Mouse (Mus musculus) heart, postnatal 10 days (tissue): Measurements from ENCODE around the gene Creb3l4. TPM values are rescaled to one million over a fixed set of nuclear protein-coding genes. Genes with fewer than 3 reads are reported as not detected.
"Not testable (repeated sequence)": the region's sequence is repeated elsewhere in the genome, so short reads cannot be mapped to it uniquely, and the experiment has no call there.

Experiments used
- DNase-seq, 2 experiments: peaks; one replicate each; pipeline ENCODE4 v3.0.0; 2021
- intact Hi-C: fragments of 180-260 bp; cut with DNase I; formaldehyde crosslinking; loops from one replicate; pipeline ENCODE4 v1.15.1; 2025
- total RNA-seq, 2 experiments: library from RNA; stranded (reverse); gene quantifications; 2 replicates each; pipeline ENCODE4 v1.2.3; 2021

Gene Creb3l4
- under 1 TPM; 0.26 to 0.45 TPM for total RNA-seq

GRCm38 (mm10) chr3:90242984-90243775 lies at the start of gene Creb3l4:
Gene Creb3l4, minus strand, starts transcription at chr3:90243512.
- peak; percentile 68 to 75 for DNase-seq
- intact Hi-C loops, result no loop called here

- DNase-seq, result peak; percentile 99
- intact Hi-C loops, result loop anchor here (1.0 kb wide), 1 partner anchor 27 kb away; the partner anchor contains the start of gene Dennd4b
Measured at GRCm38 (mm10) chr3:90292345-90293275, 49.3 kb upstream of the Creb3l4 start, which contains the start of gene Gatad2b. Gene Gatad2b, plus strand, starts transcription at chr3:90293178.

- intact Hi-C loops, result loop anchor here (1.0 to 2.0 kb wide), 2 partner anchors 27 to 81 kb away; partner anchors contain the start of gene Dennd4b
- DNase-seq, result no peak
Measured at GRCm38 (mm10) chr3:90291982-90292344, 48.7 kb upstream of the Creb3l4 start.

- intact Hi-C loops, result loop anchor here (2.0 kb wide), 1 partner anchor 82 kb away; no protein-coding TSS in a partner anchor
Measured at GRCm38 (mm10) chr3:90290602-90291001, 47.3 kb upstream of the Creb3l4 start.

DNA sequence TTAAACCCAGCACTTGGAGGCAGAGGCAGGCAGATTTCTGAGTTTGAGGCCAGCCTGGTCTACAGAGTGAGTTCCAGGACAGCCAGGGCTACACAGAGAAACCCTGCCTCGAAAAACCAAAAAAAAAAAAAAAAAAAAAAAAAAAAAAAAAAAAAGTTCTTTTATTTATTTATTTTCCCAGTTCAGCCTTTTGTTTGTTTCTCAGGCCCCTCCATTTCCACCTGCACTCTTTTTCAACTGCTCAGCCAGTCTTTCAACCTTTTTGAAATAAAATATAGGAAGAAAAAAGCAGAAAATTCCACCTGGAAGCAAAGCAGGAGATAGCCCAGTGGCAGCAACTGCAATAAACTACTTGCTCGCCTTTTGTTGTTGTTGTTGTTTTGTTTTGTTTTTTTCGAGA lies 46.1 kb upstream of the Creb3l4 start:
- intact Hi-C loops, DNase-seq: not testable (repeated sequence)

More at GRCm38 (mm10) chr3:90290602-90291001, 47.3 kb upstream of the Creb3l4 start:
- DNase-seq, result peak in 1 of 2 experiments; percentile 22

GRCm38 (mm10) chr3:90284150-90284549 lies 40.8 kb upstream of the Creb3l4 start:
- intact Hi-C loops, result no loop called here

DNA sequence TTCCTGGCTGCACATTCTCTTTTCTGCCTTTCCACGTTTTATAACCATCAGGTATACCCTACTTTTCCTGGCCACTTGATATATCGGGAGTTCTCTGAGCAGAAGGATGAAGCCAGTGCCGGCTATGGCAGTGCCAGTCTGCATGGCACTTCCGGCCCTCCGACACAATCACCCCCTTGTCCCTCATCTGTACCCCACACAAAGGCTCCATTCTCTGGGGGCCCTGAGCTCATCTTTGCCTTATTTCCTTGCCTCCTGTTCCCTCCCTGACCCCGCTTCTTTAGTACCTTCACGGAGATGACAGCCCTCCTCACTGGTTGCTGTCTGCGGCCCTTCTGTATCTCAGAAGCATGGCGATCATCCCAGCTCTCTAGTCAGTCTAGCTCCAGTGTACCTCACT lies 37.4 kb upstream of the Creb3l4 start:
- no peak for DNase-seq
- intact Hi-C loops, result no loop called here

More at GRCm38 (mm10) chr3:90284150-90284549, 40.8 kb upstream of the Creb3l4 start:
- DNase-seq, result no peak

DNA sequence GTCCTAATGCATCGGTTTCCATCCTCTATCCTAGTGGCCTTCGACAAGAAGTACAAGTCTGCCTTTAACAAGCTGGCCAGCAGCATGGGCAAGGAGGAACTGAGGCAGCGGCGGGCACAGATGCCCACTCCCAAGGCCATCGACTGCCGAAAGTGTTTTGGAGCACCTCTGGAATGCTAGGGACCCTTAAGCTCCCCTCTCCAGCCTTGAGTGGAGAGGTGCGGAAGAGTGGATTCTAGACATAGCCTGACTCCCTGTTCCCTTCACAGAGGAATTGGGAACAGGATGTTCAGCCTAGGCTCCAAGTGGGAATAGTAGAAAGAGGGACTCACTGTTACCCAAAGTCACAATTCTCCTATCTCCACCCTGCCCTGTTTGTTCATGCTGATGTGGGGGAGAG lies 36.4 kb upstream of the Creb3l4 start:
- intact Hi-C loops, result no loop called here
- DNase-seq, result no peak

- no peak for DNase-seq
- intact Hi-C loops, result no loop called here
Measured at GRCm38 (mm10) chr3:90279216-90279615, 35.9 kb upstream of the Creb3l4 start.

DNA sequence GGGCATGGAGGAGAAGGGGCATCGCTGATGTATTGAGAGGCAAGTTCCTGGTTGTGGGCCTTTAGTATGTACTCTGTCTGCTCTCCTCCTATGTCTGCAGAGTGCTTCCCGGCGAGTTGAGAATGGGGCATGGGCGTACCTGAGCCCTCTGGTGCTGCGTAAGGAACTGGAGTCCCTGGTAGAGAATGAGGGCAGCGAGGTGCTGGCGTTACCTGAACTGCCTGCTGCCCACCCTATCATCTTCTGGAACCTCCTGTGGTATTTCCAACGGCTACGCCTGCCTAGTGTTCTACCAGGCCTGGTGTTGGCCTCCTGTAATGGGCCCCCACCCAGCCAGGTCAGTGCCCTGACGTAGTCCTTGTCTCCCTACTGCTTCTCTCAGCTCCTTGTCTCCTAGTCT lies 34.9 kb upstream of the Creb3l4 start:
- intact Hi-C loops, result no loop called here
- no peak for DNase-seq

DNA sequence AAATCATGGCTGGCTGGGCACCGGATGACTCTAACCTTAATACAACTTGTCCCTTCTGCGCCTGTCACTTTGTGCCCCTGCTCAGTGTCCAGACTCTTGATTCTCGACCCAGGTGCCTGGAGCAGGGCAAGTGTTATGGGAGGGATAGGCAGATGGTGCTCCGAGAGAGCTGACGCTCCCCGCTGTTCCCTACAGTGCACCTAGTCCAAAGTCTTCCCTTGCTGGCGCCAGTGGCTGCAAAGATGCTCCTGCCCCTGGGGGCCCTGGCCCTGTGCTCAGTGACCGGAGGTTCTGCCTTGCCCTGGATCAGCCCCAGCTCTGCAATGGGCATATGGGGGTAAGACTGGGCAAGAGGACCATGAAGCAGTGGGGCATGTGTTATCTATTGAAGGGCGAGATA lies 34.5 kb upstream of the Creb3l4 start:
- DNase-seq, result no peak
- intact Hi-C loops, result no loop called here

DNA sequence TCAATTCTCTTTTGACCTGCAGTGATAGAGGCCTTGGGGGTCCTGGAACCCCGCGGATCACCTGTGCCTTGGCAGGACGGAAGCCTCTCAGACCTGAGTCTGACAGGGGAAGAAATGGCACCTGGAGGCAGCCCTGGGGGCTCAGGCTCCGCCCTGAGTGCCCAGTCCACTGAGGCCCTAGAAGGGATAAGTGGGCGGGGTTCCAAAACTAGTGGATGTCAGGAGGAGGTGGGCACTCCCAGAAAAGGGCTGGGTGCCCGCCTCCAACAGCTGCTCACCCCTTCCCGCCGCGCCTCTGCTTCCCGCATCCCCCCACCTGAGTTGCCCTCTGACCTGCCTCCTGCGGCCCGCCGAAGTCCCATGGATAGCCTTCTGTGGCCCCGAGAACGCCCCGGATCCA lies 33.5 kb upstream of the Creb3l4 start:
- intact Hi-C loops, result no loop called here
- DNase-seq, result no peak

DNA sequence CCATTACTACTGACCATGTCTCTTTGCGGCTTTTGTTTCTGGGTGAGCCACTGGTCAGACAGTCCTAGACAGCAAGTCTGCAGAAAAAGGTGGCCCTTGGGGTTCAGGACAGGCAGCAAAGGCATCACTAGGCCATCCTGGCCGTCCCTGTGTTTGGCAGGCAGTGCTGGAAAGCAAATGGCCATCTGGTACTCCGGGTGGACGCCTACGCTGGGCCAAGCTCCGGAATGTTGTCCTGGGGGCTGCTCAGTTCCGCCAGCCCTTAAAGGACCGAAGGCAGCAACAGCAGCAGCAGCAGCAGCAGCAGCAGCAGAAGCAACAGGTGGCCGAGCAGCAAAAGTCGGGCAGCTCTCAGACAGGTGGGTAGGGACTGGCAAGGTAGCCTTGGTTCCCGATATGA lies 32.0 kb upstream of the Creb3l4 start:
- intact Hi-C loops, result no loop called here
- DNase-seq, result no peak

DNA sequence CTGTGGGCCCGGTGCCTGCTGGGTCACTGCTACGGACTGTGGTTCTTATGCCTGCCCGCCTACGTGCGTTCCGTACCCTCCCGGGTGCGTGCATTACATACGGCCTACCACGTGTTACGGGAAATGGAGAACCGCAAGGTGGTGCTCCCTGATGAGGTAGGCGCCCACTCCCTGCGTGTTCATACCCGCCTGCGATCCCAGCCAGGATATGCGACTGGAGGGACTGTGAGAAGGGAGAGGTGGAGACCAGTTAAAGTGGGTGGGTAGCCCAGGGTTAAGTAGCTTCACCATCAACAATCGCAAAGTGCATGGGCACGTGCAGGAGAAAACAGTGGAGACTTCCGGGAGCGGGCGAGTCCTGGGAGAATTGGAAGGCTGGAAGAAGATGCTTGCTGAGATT lies 30.5 kb upstream of the Creb3l4 start:
- intact Hi-C loops, result no loop called here
- no peak for DNase-seq

DNA sequence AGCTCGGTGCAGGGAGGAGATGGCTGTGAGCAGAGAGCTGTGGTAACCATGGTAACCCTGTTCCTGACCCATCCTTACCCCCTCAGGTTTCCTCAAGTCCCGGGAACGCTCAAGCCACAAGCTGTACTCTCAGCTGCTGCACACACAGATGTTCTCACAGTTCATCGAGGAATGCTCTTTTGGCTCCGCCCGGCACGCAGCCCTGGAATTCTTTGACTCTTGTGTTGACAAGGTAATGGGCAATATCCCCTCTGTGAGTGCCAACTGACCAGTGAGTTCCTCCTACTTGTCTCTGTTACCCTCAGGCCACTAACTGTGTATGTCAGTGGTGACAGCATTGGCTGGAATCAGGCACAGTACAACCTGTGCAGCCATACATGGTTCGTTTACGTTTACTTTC lies 28.9 kb upstream of the Creb3l4 start:
- DNase-seq, result no peak

GRCm38 (mm10) chr3:90270784-90271183 lies 27.5 kb upstream of the Creb3l4 start:
- intact Hi-C loops, result no loop called here

More for the DNA sequence above, 28.9 kb upstream of the Creb3l4 start:
- intact Hi-C loops, result no loop called here

DNA sequence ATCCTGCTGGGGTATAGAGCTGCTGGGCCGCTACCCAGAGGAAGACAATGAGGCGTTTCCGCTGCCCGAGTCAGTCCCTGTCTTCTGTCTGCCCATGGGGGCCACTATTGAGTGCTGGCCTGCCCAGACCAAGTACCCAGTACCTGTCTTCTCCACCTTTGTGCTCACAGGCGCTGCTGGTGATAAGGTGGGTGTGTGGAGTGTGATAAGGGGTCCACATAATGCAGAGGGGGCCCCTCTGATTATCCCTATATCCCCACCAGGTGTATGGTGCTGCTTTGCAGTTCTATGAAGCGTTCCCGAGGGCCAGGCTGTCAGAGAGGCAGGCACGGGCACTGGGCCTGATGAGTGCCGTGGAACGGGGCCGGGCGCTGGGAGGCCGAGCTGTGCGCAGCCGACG lies 25.7 kb upstream of the Creb3l4 start:
- intact Hi-C loops, result no loop called here

More at GRCm38 (mm10) chr3:90270784-90271183, 27.5 kb upstream of the Creb3l4 start:
- DNase-seq, result no peak

DNA sequence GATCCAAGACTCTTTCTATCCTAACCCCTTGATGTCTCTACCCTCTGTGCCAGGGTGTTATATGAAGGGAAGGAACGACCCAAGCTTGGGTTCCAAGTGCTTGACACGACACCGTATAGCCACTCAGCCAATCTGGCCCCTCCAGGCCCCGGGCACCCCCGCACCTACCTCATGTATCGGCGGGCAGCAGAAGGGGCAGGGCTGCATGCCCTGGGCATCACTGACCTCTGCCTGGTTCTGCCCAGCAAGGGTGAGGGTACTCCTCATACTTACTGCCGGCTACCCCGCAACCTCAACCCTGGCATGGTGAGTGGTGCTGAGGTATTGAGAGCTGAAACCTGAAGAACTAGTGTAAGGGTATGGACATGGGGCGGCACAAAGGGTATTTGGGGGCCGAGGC lies 24.9 kb upstream of the Creb3l4 start:
- DNase-seq, result no peak
- intact Hi-C loops, result no loop called here

More for the DNA sequence above, 25.7 kb upstream of the Creb3l4 start:
- DNase-seq, result no peak

- no peak for DNase-seq
- intact Hi-C loops, result no loop called here
Measured at GRCm38 (mm10) chr3:90266901-90267775, 23.8 kb upstream of the Creb3l4 start.
